Mouse (Mus musculus) lung, embryonic 16.5 days (tissue): ENCODE measurements at regions not wholly inside any gene's neighbourhood (a gene's known extent, or its start where the extent isn't known, plus 50 kb on each side); places are given as distances from the start of the nearest gene placed in this dataset.

Experiments used
- ATAC-seq: fragments of 200-750 bp; cut with Nextera tagmentation; 2 replicates; pipeline ENCODE4 v1.8.0; 2017; ENCODE audit warnings: low read depth, mild to moderate bottlenecking, moderate library complexity
- H3K27ac ChIP-seq: fragments of 300-500 bp; sonication (generic); 2 replicates; pipeline ENCODE4 v1.5.1; 2014; ENCODE audit warnings: mild to moderate bottlenecking, control low read depth, low read length
- H3K27me3 ChIP-seq: fragments of 300-500 bp; sonication (generic); 2 replicates; pipeline ENCODE4 v1.6.1; 2014; ENCODE audit warnings: low read depth, low read length, mixed read lengths; ENCODE audit not compliant: control insufficient read depth, insufficient read depth
- H3K36me3 ChIP-seq: fragments of 300-500 bp; sonication (generic); 2 replicates; pipeline ENCODE4 v1.6.1; 2014; ENCODE audit warnings: low read length; ENCODE audit not compliant: control insufficient read depth, insufficient read depth
- H3K4me1 ChIP-seq: fragments of 300-500 bp; sonication (generic); replicated peaks from 2 replicates; pipeline ENCODE4 v1.6.1; 2014; ENCODE audit warnings: low read length, mixed read lengths; ENCODE audit not compliant: control insufficient read depth, insufficient read depth
- H3K4me2 ChIP-seq: fragments of 300-500 bp; sonication (generic); 2 replicates; pipeline ENCODE4 v1.6.1; 2014; ENCODE audit warnings: low read depth, low read length, control low read depth
- H3K4me3 ChIP-seq: fragments of 300-500 bp; sonication (generic); 2 replicates; pipeline ENCODE4 v1.5.1; 2014; ENCODE audit warnings: mild to moderate bottlenecking, low read length, control low read depth
- H3K9ac ChIP-seq: fragments of 300-500 bp; sonication (generic); 2 replicates; pipeline ENCODE4 v1.6.1; 2014; ENCODE audit warnings: low read length, control low read depth
- H3K9me3 ChIP-seq: fragments of 300-500 bp; sonication (generic); 2 replicates; pipeline ENCODE4 v1.6.1; 2016; ENCODE audit warnings: low read length; ENCODE audit not compliant: control insufficient read depth
- WGBS: fragments of 180-500 bp; shearing (Covaris S2); extraction: QIAGEN DNeasy Blood & Tissue Kit; methylation state at CpG from one replicate; pipeline ENCODE4 v1.1.7; 2014; 5-methylcytosine and 5-hydroxymethylcytosine counted together

GRCm38 (mm10) chr14:88278327-88278726 lies 192.9 kb downstream of the Pcdh20 start:
- Histone ChIP-seq H3K36me3 (no peaks in the 10 kb centered on the region), H3K4me2 (no peak overlapping the region), H3K9ac (no peak overlapping the region), H3K9me3 (no peaks in the 10 kb centered on the region), H3K27ac (no peak overlapping the region), H3K27me3 (no peaks in the 10 kb centered on the region), H3K4me1 (no peaks in the 10 kb centered on the region), H3K4me3 (no peak overlapping the region)
- ATAC-seq, result no peak
- WGBS, result 19% methylated on average over 5 of the region's 5 CpGs

- Histone ChIP-seq H3K4me2 (no peak overlapping the region), H3K27ac (no peak overlapping the region), H3K36me3 (no peaks in the 10 kb centered on the region), H3K4me1 (no peaks in the 10 kb centered on the region), H3K9ac (no peak overlapping the region), H3K27me3 (no peaks in the 10 kb centered on the region), H3K9me3 (no peaks in the 10 kb centered on the region), H3K4me3 (no peak overlapping the region)
- no peak for ATAC-seq
Measured at GRCm38 (mm10) chr14:88264771-88265170, 206.4 kb downstream of the Pcdh20 start.

- no peak overlapping the region for H3K9ac ChIP-seq
- no peaks in the 10 kb centered on the region for H3K4me1 ChIP-seq
- no peak for ATAC-seq
- H3K4me2 ChIP-seq, result no peak overlapping the region
- no peaks in the 10 kb centered on the region for H3K36me3 ChIP-seq
- H3K27me3 ChIP-seq, result no peaks in the 10 kb centered on the region
- H3K27ac ChIP-seq, result no peak overlapping the region
- no peak overlapping the region for H3K4me3 ChIP-seq
- no peaks in the 10 kb centered on the region for H3K9me3 ChIP-seq
Measured at GRCm38 (mm10) chr14:88259034-88259433, 212.2 kb downstream of the Pcdh20 start.

- no peak overlapping the region for H3K27ac ChIP-seq
- WGBS, result 54% methylated on average over 3 of the region's 3 CpGs
- no peak overlapping the region for H3K9ac ChIP-seq
- no peaks in the 10 kb centered on the region for H3K9me3 ChIP-seq
- no peaks in the 10 kb centered on the region for H3K27me3 ChIP-seq
- no peak overlapping the region for H3K4me3 ChIP-seq
- H3K4me1 ChIP-seq, result no peaks in the 10 kb centered on the region
- ATAC-seq, result no peak
- no peak overlapping the region for H3K4me2 ChIP-seq
- H3K36me3 ChIP-seq, result no peaks in the 10 kb centered on the region
Measured at GRCm38 (mm10) chr14:88255131-88255530, 216.1 kb downstream of the Pcdh20 start.
